Comparison of ENCODE assay signal across 11 mouse cellular contexts in genomic region chr4:130794771-130795170, GRCm38 (mm10). TPM values are rescaled to one million over a fixed set of nuclear protein-coding genes. Genes with fewer than 3 reads are reported as not detected.
A peak's percentile ranks its signal among the peaks of the same experiment; 100 is the strongest.
DNase-seq lines count a peak whose midpoint lies in the region; ATAC-seq and TF ChIP-seq lines count a peak whose summit lies in the region.
"Had no signal": no experiment of that assay in that cellular context is flagged by ENCODE, and none has a peak within 500 bp of the region (broad histone marks: within the 10 kb centered on the region; RNA-seq: fewer than 3 reads in every experiment).

No protein-coding gene starts in this region.

- peak overlapping the region; percentile 42; the same call in 1 of the 2 replicates for H3K4me3 ChIP-seq in layer of hippocampus, adult 2 months
- H3K4me3 ChIP-seq in forebrain, embryonic 14.5 days (ENCODE audit: low read depth, low read length), result peak overlapping the region; percentile 11; the same call in 1 of the 2 replicates
- H3K4me3 ChIP-seq in hindbrain, embryonic 15.5 days, result peak overlapping the region; percentile 33
- H3K4me3 ChIP-seq in neural tube, embryonic 13.5 days, result peak overlapping the region; percentile 26
- H3K4me3 ChIP-seq: liver, embryonic 15.5 days had no signal

- no peak for DNase-seq in layer of hippocampus, adult 2 months (ENCODE audit: low spot score in 2 of 2)
- DNase-seq in layer of hippocampus, adult 9-10 months (ENCODE audit: low spot score), result no peak
- no peak for DNase-seq in forebrain, embryonic 14.5 days (ENCODE audit: low spot score)
- no peak for DNase-seq in frontal cortex, postnatal 36 days (ENCODE audit: low spot score in 2 of 2)
- DNase-seq in left cerebral cortex, adult 9 months (ENCODE audit: low spot score in 2 of 2), result no peak
- DNase-seq in left cerebral cortex, adult 18-20 months (ENCODE audit: low spot score in 2 of 2), result no peak
- DNase-seq: cerebellum, postnatal 25 days; right cerebral cortex, postnatal 4 days had no signal

- TF ChIP-seq CTCF in layer of hippocampus, adult 2 months (conservative IDR thresholded peaks at IDR 0.05), result no peak

- peak overlapping the region; percentile 87 for H3K4me2 ChIP-seq in forebrain, embryonic 14.5 days (ENCODE audit: low read length)
- H3K4me2 ChIP-seq in hindbrain, embryonic 15.5 days, result peak overlapping the region; percentile 91
- H3K4me2 ChIP-seq in neural tube, embryonic 13.5 days, result peak overlapping the region; percentile 70
- H3K4me2 ChIP-seq: liver, embryonic 15.5 days had no signal

- 74% methylated on average over 4 of the region's 4 CpGs for WGBS in forebrain, embryonic 14.5 days
- 56% methylated on average over 4 of the region's 4 CpGs for WGBS in hindbrain, embryonic 15.5 days
- WGBS in neural tube, embryonic 13.5 days, result 48% methylated on average over 4 of the region's 4 CpGs

- H3K27ac ChIP-seq in layer of hippocampus, adult 2 months, result no peak overlapping the region
- H3K27ac ChIP-seq in forebrain, embryonic 14.5 days (ENCODE audit: low read depth, low read length), result no peak overlapping the region
- H3K27ac ChIP-seq in hindbrain, embryonic 15.5 days (replicated peaks), result no peak overlapping the region
- no peak overlapping the region for H3K27ac ChIP-seq in neural tube, embryonic 13.5 days (replicated peaks)
- H3K27ac ChIP-seq: liver, embryonic 15.5 days had no signal

- 0 out of 2 replicates have a peak, but pooled peaks cover 4% of the 10 kb centered on the region for H3K27me3 ChIP-seq in forebrain, embryonic 14.5 days (replicated peaks; ENCODE audit: control insufficient read depth, insufficient read depth, low read length)
- H3K27me3 ChIP-seq in hindbrain, embryonic 15.5 days, result no peaks in the 10 kb centered on the region
- peaks cover 16% of the 10 kb centered on the region for H3K27me3 ChIP-seq in neural tube, embryonic 13.5 days

- no peaks in the 10 kb centered on the region for H3K9me3 ChIP-seq in forebrain, embryonic 14.5 days (replicated peaks; ENCODE audit: control insufficient read depth, low read length)
- H3K9me3 ChIP-seq in hindbrain, embryonic 15.5 days, result no peaks in the 10 kb centered on the region
- no peaks in the 10 kb centered on the region for H3K9me3 ChIP-seq in neural tube, embryonic 13.5 days
- H3K9me3 ChIP-seq: liver, embryonic 15.5 days had no signal

- H3K4me1 ChIP-seq in forebrain, embryonic 14.5 days (ENCODE audit: control insufficient read depth, insufficient read depth, low read length), result peaks cover 28% of the 10 kb centered on the region
- peaks cover 68% of the 10 kb centered on the region for H3K4me1 ChIP-seq in hindbrain, embryonic 15.5 days (replicated peaks)
- peaks cover 70% of the 10 kb centered on the region for H3K4me1 ChIP-seq in neural tube, embryonic 13.5 days (replicated peaks)

- 0 out of 2 replicates have a peak overlapping the region, but pooled peaks have one; percentile 17 for H3K9ac ChIP-seq in forebrain, embryonic 14.5 days (ENCODE audit: low read length)
- H3K9ac ChIP-seq in hindbrain, embryonic 15.5 days, result peak overlapping the region; percentile 28; the same call in 1 of the 2 replicates
- peak overlapping the region; percentile 56 for H3K9ac ChIP-seq in neural tube, embryonic 13.5 days
- H3K9ac ChIP-seq: liver, embryonic 15.5 days had no signal

- no peaks in the 10 kb centered on the region for H3K36me3 ChIP-seq in forebrain, embryonic 14.5 days (ENCODE audit: control insufficient read depth, insufficient read depth, low read length)
- H3K36me3 ChIP-seq in hindbrain, embryonic 15.5 days, result no peaks in the 10 kb centered on the region
- no peaks in the 10 kb centered on the region for H3K36me3 ChIP-seq in neural tube, embryonic 13.5 days
- H3K36me3 ChIP-seq: liver, embryonic 15.5 days had no signal

- ATAC-seq in forebrain, embryonic 14.5 days, result no peak
- ATAC-seq in hindbrain, embryonic 15.5 days (ENCODE audit: low FRiP score, low read depth), result no peak
- no peak for ATAC-seq in neural tube, embryonic 13.5 days (ENCODE audit: low read depth)

RNA-seq across cellular contexts. Expression of gene Sdc3, which starts 2.4 kb away (rescaled TPM):
- 100 to 1,000 TPM; 130 to 140 TPM for total RNA-seq in layer of hippocampus, adult 2 months (2021)
- 47.6 and 61.2 TPM in 2 replicates for polyA plus RNA-seq in forebrain, embryonic 14.5 days (2014; fragmentation: Nextera tagmentation; extraction: Ambion mirVana)
- polyA plus RNA-seq in hindbrain, embryonic 15.5 days (2015; fragmentation: Nextera tagmentation; extraction: Ambion mirVana), result 146 and 182 TPM in 2 replicates
- polyA plus RNA-seq in neural tube, embryonic 13.5 days (2015; fragmentation: Nextera tagmentation; extraction: Ambion mirVana), result 76.9 and 78.8 TPM in 2 replicates
- total RNA-seq in left cerebral cortex, adult 18-20 months (2021), result 100 to 1,000 TPM; 150 to 156 TPM
